Mouse (Mus musculus) monocyte, adult 59 days (primary cell): ENCODE results near the gene Dsp. TPM values are rescaled to one million over a fixed set of nuclear protein-coding genes. Genes with fewer than 3 reads are reported as not detected.

Experiments used
- total RNA-seq, 2 experiments: library from RNA; stranded (reverse); gene quantifications; one replicate each; pipeline ENCODE4 v1.2.4; 2023

The Dsp gene
- total RNA-seq = not detected

GRCm38 (mm10) chr13:38151069-38151588, at the start of gene Dsp:
TSS of gene Dsp (plus strand) at chr13:38151294.

GRCm38 (mm10) chr13:38204702-38205482, 53.8 kb downstream of the Dsp start, which contains the start of gene Snrnp48:
TSS of gene Snrnp48 (plus strand) at chr13:38204938.

Other genes starting within 250 kb of the Dsp start
- 100 to 1,000 TPM; 103 to 104 TPM for gene Ssr1, start 157.1 kb upstream of the Dsp start, total RNA-seq
- gene Riok1, start 114.3 kb upstream of the Dsp start, total RNA-seq = 10 to 100 TPM; 53.3 to 54.0 TPM
- gene Cage1, start 114.2 kb upstream of the Dsp start, total RNA-seq = 1 to 10 TPM; 1.1 to 2.4 TPM
- gene Snrnp48, start 53.6 kb downstream of the Dsp start, total RNA-seq = 10 to 100 TPM; 28.8 to 35.6 TPM
- gene Bmp6, start 193.8 kb downstream of the Dsp start, total RNA-seq = not detected